Mouse (Mus musculus): ENCODE measurements at regions not wholly inside any gene's neighbourhood (a gene's known extent, or its start where the extent isn't known, plus 50 kb on each side); places are given as distances from the start of the nearest gene placed in this dataset.

DNA sequence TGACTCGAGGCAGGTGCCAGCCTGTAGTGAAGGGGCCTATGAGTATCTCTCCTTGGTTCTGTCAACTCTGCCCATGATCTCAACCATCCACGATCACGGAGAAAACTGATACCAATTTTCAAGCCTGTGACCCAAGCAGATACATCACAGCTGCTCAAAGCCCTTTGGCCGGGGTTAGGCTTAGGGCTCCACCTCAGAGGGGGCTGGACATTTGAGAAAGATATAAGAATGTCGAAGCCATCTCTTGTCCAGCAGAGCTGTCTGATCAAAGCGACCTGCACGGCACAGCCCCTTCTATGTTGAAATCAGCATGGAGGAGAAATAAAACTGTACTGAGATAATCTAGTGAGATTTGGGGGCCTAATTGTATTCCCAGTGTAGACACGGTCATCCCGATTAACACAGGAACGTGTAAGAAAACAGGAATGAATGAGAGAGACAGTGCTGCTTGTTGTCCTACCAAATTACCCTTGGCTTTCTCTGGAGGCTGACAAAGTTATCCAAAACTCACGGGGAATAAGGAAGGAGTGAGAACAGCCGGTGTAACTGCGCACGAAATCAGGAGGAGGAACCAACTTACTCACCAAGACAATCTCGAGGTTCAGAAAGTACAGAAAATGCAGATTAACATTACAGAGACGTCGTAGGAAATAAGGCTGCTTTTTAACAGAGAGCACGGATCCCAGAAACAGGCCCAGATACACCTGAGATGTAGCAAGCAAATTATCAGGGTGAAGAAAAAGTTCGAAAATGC, 212.7 kb upstream of the Amigo2 start:
- no peak for DNase-seq

DNA sequence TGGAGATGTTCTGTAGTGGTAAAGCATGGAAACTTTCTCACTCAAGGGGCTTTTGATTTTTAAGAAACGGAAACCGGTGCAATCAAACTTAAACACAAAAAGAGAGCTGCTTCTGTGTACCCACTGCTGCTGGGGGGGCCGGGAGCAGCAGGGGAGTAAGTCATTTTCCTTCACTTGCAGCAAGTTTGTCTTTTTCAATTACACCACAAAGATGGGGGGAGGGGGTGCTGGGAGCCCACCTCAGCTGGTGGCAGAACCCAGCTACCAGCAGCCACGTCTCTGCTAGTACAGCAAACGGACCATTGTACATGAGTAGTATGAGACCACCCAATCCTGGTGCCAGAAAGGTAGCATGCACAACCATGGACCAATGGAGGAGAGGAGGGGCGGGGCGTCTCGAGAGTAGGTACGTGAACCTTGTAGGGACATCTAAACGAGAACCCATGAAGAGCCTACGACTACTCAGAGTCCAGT, 211.7 kb upstream of the Amigo2 start:
- DNase-seq: no peak

DNA sequence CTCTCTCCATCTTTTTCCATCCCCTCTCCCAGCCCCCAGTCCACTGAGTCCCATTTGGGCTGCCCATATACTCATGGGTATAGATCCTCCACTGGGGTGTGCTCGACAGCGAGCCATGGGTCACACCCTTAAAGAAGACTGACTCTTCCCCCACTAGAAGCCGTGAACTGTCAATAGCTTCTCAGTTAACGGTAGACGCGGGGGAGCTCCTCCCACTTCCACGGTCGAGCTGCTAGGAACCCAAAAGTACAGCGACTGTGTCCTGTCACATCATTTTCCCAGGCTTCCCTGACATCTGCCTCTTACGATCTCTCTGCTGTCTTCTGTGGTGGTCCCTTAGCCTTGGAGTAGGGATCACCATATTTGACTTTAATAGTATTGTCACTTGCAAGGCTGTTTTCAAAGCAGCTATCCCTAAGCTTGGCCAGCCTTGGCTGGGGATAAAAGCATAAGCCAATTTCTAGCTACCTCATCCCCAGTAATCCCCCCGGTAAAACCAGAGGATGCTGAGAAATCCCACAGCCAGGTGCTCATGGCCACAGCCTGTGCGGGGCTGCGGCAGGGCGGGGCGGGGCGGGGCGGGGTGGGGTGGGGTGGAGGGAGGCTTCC, 211.2 kb upstream of the Amigo2 start:
- no peak for DNase-seq

DNA sequence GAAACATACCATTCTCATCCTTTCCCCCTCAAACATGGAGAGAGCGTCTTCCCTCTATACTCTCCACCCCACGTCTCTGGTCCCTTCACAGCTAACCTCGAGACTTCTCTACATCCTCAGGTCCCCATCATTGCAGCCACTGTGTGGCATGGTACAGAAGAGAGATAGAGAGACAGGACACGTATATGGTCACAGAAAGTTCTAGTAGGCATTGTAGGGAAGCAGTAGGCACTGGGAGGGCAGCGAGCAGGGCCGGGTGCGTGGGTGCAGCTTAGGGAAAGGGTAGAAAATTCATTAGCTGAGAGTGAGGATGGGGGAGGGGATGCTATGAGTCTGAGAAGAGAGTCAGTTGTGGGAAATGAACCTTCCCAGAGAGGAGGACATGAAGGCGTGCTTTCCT, 210.4 kb upstream of the Amigo2 start:
- DNase-seq: no peak

DNA sequence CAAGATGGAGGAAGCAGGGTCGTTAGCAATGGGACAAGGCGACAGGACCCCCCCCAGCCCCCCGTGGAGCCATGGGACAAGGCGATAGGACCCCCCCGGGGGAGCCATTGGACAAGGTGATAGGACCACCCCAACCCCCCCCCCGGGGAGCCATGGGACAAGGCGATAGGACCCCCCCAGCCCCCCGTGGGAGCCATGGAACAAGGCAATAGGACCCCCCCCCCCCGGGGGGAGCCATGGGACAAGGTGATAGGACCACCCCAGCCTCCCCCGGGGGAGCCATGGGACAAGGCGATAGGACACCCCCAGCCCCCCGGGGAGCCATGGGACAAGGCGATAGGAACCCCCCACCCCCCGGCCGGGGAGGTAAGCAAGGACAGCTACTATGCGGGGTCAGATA, 209.9 kb upstream of the Amigo2 start:
- no peak for DNase-seq

DNA sequence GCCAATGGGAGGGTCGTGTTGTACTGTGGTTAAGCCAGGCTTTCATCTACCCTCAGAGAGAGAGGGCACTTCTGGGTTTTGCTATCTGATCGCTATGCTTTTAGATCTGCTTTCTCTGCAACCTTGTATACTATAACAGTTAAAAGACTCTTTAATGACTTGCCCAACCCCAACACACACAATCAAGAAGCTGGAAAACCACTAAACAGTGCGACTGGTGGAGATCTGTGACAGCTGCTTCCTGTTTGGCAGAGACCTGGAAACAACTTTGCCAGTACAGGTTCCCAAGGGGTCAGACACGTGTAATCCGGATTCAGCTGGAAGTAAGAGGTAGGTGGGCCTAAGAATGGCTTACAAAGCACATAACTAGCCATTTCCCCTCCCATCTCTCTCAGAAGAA, 208.6 kb upstream of the Amigo2 start:
- peak; percentile 14 for DNase-seq

DNA sequence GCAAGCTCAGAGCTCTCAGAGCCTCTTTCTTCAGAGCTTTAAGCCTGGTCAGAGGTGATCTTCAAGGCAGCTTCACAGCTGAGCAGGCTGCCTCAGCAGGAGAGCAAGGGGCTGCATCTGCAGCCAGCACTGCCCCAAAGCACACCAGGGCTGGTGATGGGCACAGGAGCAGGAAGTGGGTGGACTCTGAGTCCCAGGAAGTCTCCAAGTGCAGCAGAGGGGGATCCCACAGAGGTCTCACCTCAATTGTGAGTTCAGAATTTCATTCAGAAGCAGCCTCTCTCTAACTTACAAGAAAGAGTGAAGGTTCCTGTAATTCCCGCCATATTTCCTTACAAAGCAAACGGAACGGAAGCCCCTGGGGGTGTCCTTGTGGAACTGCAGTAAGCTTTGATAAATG, 202.6 kb upstream of the Amigo2 start:
- DNase-seq: no peak

DNA sequence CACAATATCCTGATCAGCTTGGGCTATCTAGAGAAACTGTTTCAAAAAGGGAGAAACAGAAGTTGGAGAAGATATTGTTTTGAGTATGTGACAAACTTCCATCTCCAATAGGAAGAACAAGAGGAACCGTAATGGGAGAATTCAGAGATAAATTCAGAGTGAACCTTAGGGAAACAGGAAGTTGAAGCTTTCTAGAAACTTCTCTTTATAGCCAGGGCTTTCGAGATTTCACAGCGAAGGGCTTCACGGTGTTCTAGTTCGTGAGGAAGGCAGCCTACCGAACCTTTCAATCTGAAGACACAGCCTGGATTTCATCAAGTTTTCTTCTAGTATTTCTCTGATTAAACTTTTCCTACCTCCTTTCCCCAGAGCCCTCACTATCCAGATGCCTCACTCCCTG, 201.9 kb upstream of the Amigo2 start:
- DNase-seq: no peak

DNA sequence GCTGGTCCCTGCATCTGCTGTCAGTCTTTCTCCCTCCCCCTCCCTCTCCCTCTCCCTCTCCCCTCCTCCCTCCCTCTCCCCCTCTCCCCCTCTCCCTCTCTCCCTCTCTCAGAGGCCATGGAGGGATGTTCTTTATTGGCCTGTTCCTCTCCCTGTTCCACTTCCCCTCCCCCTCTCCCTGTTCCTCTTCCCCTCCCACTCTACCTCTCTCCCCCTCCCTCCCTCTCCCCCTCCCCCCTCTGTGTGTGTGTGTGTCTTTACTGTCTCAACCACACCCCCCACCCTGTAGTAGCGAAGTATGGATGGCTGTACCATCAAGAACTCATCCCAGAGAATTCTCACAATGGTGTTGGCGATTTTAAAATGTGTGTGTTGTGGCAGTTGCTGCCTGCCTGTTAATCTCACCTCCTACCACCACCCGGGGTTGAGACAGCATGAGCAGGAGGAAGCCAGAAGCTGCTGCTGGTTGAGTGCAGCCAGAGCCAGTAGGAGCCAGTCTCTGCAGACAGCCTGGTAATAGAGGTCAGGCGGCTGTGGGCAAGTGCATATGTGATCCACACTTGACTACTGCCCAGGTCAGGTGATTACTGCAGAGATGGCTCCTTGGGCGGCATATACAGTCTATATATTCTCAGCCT, 201.3 kb upstream of the Amigo2 start:
- DNase-seq: no peak

DNA sequence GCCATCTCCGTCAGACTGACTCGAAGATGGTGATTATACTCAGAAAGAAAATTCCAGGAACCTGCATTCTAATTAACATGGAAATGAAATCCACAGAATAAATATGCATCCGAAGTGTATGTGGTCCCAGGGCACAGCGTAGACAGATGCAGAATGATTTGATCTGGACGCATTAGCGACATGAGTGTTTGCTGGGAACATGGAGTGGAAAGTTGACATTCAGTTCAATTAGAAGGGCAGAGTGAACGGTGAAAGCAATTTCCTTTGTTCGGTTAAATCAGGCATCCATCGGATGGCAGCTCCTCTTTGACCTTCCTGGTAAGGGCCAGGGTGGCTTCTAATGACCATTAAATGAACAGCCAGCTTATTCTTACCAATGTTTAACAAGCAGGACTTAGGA, 199.1 kb upstream of the Amigo2 start:
- DNase-seq: no peak

DNA sequence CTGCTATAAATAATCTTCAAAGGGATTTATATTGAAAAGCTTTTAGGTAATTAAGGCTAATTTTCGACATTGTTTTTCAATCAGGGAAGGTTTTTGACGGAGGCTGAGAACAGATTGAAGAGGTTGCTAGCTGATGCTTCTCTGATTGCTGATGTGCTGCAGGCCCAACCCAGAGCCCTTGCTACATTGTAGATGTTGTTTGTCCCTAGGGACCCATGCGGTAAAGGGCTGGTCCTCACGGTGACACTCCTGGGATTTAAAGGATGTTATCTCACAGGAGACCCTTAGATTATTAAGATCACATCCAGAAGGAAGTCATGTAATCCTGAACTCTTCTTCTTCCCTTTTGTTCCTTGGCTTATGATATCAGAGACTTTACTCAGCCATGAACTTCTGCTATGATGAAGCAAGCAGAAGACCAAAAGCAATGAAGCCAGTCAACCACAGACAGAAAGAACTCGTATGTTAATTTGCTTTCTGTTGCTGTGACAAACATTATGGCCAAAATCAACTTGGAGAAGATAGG, 191.2 kb upstream of the Amigo2 start:
- no peak for DNase-seq
